Mouse (Mus musculus) CD4-positive naive resting alpha-beta T cell, adult 76 days (primary cell): Measurements from ENCODE around the gene Cdon. TPM values are rescaled to one million over a fixed set of nuclear protein-coding genes. Genes with fewer than 3 reads are reported as not detected.

ENCODE experiments used
- total RNA-seq: library from RNA; stranded (reverse); gene quantifications from one replicate; pipeline ENCODE4 v1.2.4, GENCODE M21; 2023

Cdon gene
- 24.1 TPM for total RNA-seq

DNA sequence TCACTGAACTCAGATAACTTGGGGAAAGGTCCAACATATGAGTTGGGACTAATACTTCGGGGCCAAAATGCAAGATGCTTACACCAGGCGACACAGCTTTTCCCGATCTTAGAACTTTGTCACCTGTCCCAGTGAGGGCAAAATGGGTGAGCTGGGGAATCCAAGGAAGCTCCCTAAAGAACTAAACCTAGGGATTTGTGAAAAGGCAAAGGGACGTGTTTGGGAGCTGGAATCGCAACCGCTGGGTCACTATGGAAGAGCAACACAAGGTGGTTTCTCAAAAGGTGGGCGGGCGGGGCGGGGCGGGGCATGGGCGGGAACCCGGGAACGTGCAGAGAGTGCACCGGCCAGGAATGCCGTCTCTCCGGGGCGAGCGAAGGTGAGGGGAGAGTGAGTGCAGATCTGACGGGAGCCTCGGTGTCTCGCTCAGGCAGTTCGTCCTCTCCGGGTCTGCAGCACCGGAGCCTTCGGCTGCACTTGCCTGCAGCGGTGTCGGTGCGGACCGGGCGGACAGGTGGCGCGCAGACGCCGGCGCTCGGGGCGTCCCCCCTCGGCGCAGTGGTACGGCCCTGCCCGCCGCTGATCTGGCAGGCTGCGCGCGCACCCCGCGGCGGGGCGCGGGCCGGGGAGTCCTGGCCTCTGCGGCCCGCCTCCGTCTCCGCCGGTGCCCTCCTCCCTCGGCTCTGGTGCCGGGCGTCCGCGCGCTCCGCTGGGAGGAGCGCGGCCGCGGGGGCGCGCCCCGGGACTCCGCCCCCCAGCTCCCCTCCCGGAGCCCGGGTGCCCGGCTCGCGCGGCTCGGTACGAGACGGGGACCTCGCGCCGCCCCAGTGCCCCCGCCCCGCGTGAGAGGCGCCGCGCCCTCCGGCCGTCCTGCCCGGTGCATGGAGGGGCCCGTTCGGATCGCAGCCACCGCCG, at the start of gene Cdon:
Gene Cdon, plus strand, starts transcription at position 324 of the 915 bp plus-strand sequence.

DNA sequence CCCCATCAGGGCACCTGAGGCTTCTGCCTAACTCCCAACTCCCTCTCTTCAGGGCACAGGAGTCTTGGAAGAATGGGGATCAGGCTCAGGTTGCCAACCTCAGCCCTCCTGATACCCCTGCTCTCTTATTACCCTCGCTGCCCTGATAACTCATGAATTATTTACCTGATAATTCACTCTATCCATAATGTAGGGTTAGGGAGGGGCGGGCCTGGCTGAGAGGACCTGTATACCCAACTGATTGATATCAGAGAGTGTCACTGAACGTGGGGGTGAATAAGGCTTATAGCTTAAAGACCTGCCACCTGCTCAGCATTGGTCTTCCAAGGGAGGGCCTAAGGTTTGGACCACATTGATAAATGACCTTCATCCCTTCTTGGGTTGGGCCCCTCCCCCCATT, 97.2 kb downstream of the Cdon start, which contains the start of gene Gm1113:
Gene Gm1113, minus strand, starts transcription at position 101 of the 400 bp plus-strand sequence.

Other genes starting within 250 kb of the Cdon start
- 27.6 TPM for gene Dcps, start 245.1 kb upstream of the Cdon start, total RNA-seq
- 105 TPM for gene Srpr, start 221.0 kb upstream of the Cdon start, total RNA-seq
- 5.6 TPM for gene Tirap, start 220.8 kb upstream of the Cdon start, total RNA-seq
- 20.6 TPM for gene Foxred1, start 210.1 kb upstream of the Cdon start, total RNA-seq
- gene Fam118b, start 153.3 kb upstream of the Cdon start, total RNA-seq: 16.4 TPM
- gene Rpusd4, start 153.3 kb upstream of the Cdon start, total RNA-seq: 33.0 TPM
- gene Gm1113, start 97.1 kb downstream of the Cdon start, total RNA-seq: not detected
- gene Ddx25, start 137.4 kb downstream of the Cdon start, total RNA-seq: 0.32 TPM
- 30.6 TPM for gene Pus3, start 137.5 kb downstream of the Cdon start, total RNA-seq
- 0.32 TPM for gene Pate2, start 149.2 kb downstream of the Cdon start, total RNA-seq
- gene Hyls1, start 149.3 kb downstream of the Cdon start, total RNA-seq: 9.1 TPM
- gene Pate4, start 190.8 kb downstream of the Cdon start, total RNA-seq: not detected
- not detected for gene Pate3, start 227.1 kb downstream of the Cdon start, total RNA-seq